In genomic region chr19:4046866-4047254, GRCm38 (mm10) we compare ENCODE assay signal across 13 mouse cellular contexts. TPM values are rescaled to one million over a fixed set of nuclear protein-coding genes. Genes with fewer than 3 reads are reported as not detected.
DNase-seq lines count a peak whose midpoint lies in the region; ATAC-seq and TF ChIP-seq lines count a peak whose summit lies in the region.
"Had no signal": no experiment of that assay in that cellular context is flagged by ENCODE, and none has a peak within 500 bp of the region (broad histone marks: within the 10 kb centered on the region; RNA-seq: fewer than 3 reads in every experiment).

No protein-coding gene starts in this region.

- H3K9me3 ChIP-seq in lung, embryonic 14.5 days (ENCODE audit: low read depth, low read length), result no peaks in the 10 kb centered on the region
- no peaks in the 10 kb centered on the region for H3K9me3 ChIP-seq in intestine, embryonic 15.5 days
- H3K9me3 ChIP-seq: limb, embryonic 15.5 days; midbrain, embryonic 13.5 days had no signal

- no peaks in the 10 kb centered on the region for H3K27me3 ChIP-seq in lung, embryonic 14.5 days (ENCODE audit: insufficient read depth, low read length)
- H3K27me3 ChIP-seq in intestine, embryonic 15.5 days (replicated peaks), result no peaks in the 10 kb centered on the region
- H3K27me3 ChIP-seq: limb, embryonic 15.5 days; midbrain, embryonic 13.5 days had no signal

- 71% methylated on average over 8 of the region's 8 CpGs for WGBS in lung, embryonic 14.5 days
- WGBS in intestine, embryonic 15.5 days, result 58% methylated on average over 8 of the region's 8 CpGs

- intact Hi-C loops in left cerebral cortex, postnatal 36 days (cut with DNase I), result loop anchor here (5.0 kb wide), 1 partner anchor 50 kb away; the partner anchor contains the start of genes Cdk2ap2 and Pitpnm1

- no peaks in the 10 kb centered on the region for H3K36me3 ChIP-seq in lung, embryonic 14.5 days (ENCODE audit: insufficient read depth)
- no peaks in the 10 kb centered on the region for H3K36me3 ChIP-seq in intestine, embryonic 15.5 days
- H3K36me3 ChIP-seq: limb, embryonic 15.5 days; midbrain, embryonic 13.5 days had no signal

- no peak overlapping the region for H3K9ac ChIP-seq in lung, embryonic 14.5 days
- H3K9ac ChIP-seq in intestine, embryonic 15.5 days, result no peak overlapping the region
- H3K9ac ChIP-seq: limb, embryonic 15.5 days; midbrain, embryonic 13.5 days had no signal

- no peak for DNase-seq in lung, embryonic 14.5 days
- DNase-seq in lung, postnatal 4 days, result no peak
- peak; percentile 97 for DNase-seq in R1 (ENCODE audit: low read depth, low spot score)
- DNase-seq in left cerebral cortex, postnatal 36 days (ENCODE audit: low spot score in 2 of 2), result no peak
- DNase-seq in kidney, adult 11 months, result no peak
- DNase-seq in adrenal gland, postnatal 36 days, result no peak
- DNase-seq: cerebellum, adult 11-12 months had no signal

- peaks cover 7% of the 10 kb centered on the region; the same call in 1 of the 2 replicates for H3K4me1 ChIP-seq in lung, embryonic 14.5 days (ENCODE audit: insufficient read depth)
- H3K4me1 ChIP-seq in intestine, embryonic 15.5 days (replicated peaks), result peaks cover 8% of the 10 kb centered on the region
- H3K4me1 ChIP-seq: midbrain, embryonic 13.5 days had no signal

- 0 out of 2 replicates have a peak overlapping the region, but pooled peaks have one; percentile 3 for H3K27ac ChIP-seq in lung, embryonic 14.5 days (ENCODE audit: low read depth)
- peak overlapping the region; percentile 88 for H3K27ac ChIP-seq in intestine, embryonic 15.5 days
- H3K27ac ChIP-seq: midbrain, embryonic 13.5 days had no signal

- H3K4me2 ChIP-seq in lung, embryonic 14.5 days, result no peak overlapping the region
- peak overlapping the region; percentile 46; the same call in 1 of the 2 replicates for H3K4me2 ChIP-seq in intestine, embryonic 15.5 days (replicated peaks)
- H3K4me2 ChIP-seq: midbrain, embryonic 13.5 days had no signal

- ATAC-seq in lung, embryonic 14.5 days (ENCODE audit: insufficient read depth), result no peak
- peak; percentile 82 for ATAC-seq in intestine, embryonic 15.5 days
- peak; percentile 62; the same call in 1 of the 2 replicates for ATAC-seq in megakaryocyte-erythroid progenitor cell, adult 5-6 weeks (replicated peaks; ENCODE audit: low FRiP score, low TSS enrichment, poor library complexity, severe bottlenecking)
- ATAC-seq: CD4-positive, CD25-positive, alpha-beta regulatory T cell, adult 4 months; midbrain, embryonic 13.5 days had no signal

- no peak overlapping the region for H3K4me3 ChIP-seq in lung, embryonic 14.5 days (ENCODE audit: low read depth, low read length)
- H3K4me3 ChIP-seq in intestine, embryonic 15.5 days (replicated peaks), result no peak overlapping the region
- H3K4me3 ChIP-seq: midbrain, embryonic 13.5 days had no signal

- TF ChIP-seq CTCF in lung, embryonic 14.5 days (IDR thresholded peaks at IDR 0.05; ENCODE audit: low read depth), result no peak

RNA-seq across cellular contexts. Expression of gene Gstp2, which starts 1.0 kb away (rescaled TPM):
- polyA plus RNA-seq in lung, embryonic 14.5 days (2014; fragmentation: Nextera tagmentation; extraction: Ambion mirVana), result 2.9 and 3.4 TPM in 2 replicates
- polyA plus RNA-seq in intestine, embryonic 15.5 days (2015; fragmentation: Nextera tagmentation; extraction: Ambion mirVana), result 24.3 and 35.8 TPM in 2 replicates
- not detected in 2 replicates for total RNA-seq in megakaryocyte-erythroid progenitor cell, adult 5-6 weeks (2014; fragmentation: Nextera tagmentation)
- not detected in 2 replicates for total RNA-seq in megakaryocyte-erythroid progenitor cell, adult 5-6 weeks (2017)
- 10 to 100 TPM; 33.9 to 45.2 TPM for total RNA-seq in left cerebral cortex, postnatal 36 days (2021)
- total RNA-seq in adrenal gland, postnatal 36 days (2021), result 10 to 100 TPM; 56.1 to 59.7 TPM

RNA-seq across cellular contexts. Expression of gene Gstp1, which starts 9.1 kb away (rescaled TPM):
- 424 and 468 TPM in 2 replicates for polyA plus RNA-seq in lung, embryonic 14.5 days (2014; fragmentation: Nextera tagmentation; extraction: Ambion mirVana)
- 973 and 1,014 TPM in 2 replicates for polyA plus RNA-seq in intestine, embryonic 15.5 days (2015; fragmentation: Nextera tagmentation; extraction: Ambion mirVana)
- total RNA-seq in megakaryocyte-erythroid progenitor cell, adult 5-6 weeks (2014; fragmentation: Nextera tagmentation), result 623 and 805 TPM in 2 replicates
- 123 and 220 TPM in 2 replicates for total RNA-seq in megakaryocyte-erythroid progenitor cell, adult 5-6 weeks (2017)
- total RNA-seq in left cerebral cortex, postnatal 36 days (2021), result 100 to 1,000 TPM; 301 to 332 TPM
- 100 to 1,000 TPM; 354 to 397 TPM for total RNA-seq in adrenal gland, postnatal 36 days (2021)

RNA-seq across cellular contexts. Expression of gene Gstp3, which starts 12.5 kb away (rescaled TPM):
- not detected in 2 replicates for polyA plus RNA-seq in lung, embryonic 14.5 days (2014; fragmentation: Nextera tagmentation; extraction: Ambion mirVana)
- polyA plus RNA-seq in intestine, embryonic 15.5 days (2015; fragmentation: Nextera tagmentation; extraction: Ambion mirVana), result 6.9 and 9.2 TPM in 2 replicates
- 28.5 and 40.7 TPM in 2 replicates for total RNA-seq in megakaryocyte-erythroid progenitor cell, adult 5-6 weeks (2014; fragmentation: Nextera tagmentation)
- 16.4 and 37.6 TPM in 2 replicates for total RNA-seq in megakaryocyte-erythroid progenitor cell, adult 5-6 weeks (2017)
- total RNA-seq in left cerebral cortex, postnatal 36 days (2021), result not detected
- under 1 TPM; 0.63 to 0.99 TPM for total RNA-seq in adrenal gland, postnatal 36 days (2021)
- polyA plus RNA-seq: heart, postnatal 0 days; midbrain, embryonic 13.5 days had no signal

RNA-seq across cellular contexts. Expression of gene Ndufv1, which starts 34.3 kb away (rescaled TPM):
- 193 and 198 TPM in 2 replicates for polyA plus RNA-seq in lung, embryonic 14.5 days (2014; fragmentation: Nextera tagmentation; extraction: Ambion mirVana)
- 241 and 274 TPM in 2 replicates for polyA plus RNA-seq in intestine, embryonic 15.5 days (2015; fragmentation: Nextera tagmentation; extraction: Ambion mirVana)
- total RNA-seq in megakaryocyte-erythroid progenitor cell, adult 5-6 weeks (2014; fragmentation: Nextera tagmentation), result 210 and 232 TPM in 2 replicates
- 285 and 306 TPM in 2 replicates for total RNA-seq in megakaryocyte-erythroid progenitor cell, adult 5-6 weeks (2017)
- 100 to 1,000 TPM; 226 to 259 TPM for total RNA-seq in left cerebral cortex, postnatal 36 days (2021)
- 100 to 1,000 TPM; 355 to 381 TPM for total RNA-seq in adrenal gland, postnatal 36 days (2021)

RNA-seq across cellular contexts. Expression of gene Cabp2, which starts 34.5 kb away (rescaled TPM):
- polyA plus RNA-seq in lung, embryonic 14.5 days (2014; fragmentation: Nextera tagmentation; extraction: Ambion mirVana), result not detected in 2 replicates
- 1.7 and 2.8 TPM in 2 replicates for polyA plus RNA-seq in intestine, embryonic 15.5 days (2015; fragmentation: Nextera tagmentation; extraction: Ambion mirVana)
- total RNA-seq in megakaryocyte-erythroid progenitor cell, adult 5-6 weeks (2014; fragmentation: Nextera tagmentation), result not detected in 2 replicates
- not detected in 2 replicates for total RNA-seq in megakaryocyte-erythroid progenitor cell, adult 5-6 weeks (2017)
- total RNA-seq in left cerebral cortex, postnatal 36 days (2021), result not detected
- total RNA-seq in adrenal gland, postnatal 36 days (2021), result not detected
- polyA plus RNA-seq: CD4-positive, CD25-positive, alpha-beta regulatory T cell, adult 4 months; heart, postnatal 0 days; limb, embryonic 15.5 days; midbrain, embryonic 13.5 days had no signal

Comparison
In these comparisons a context has a peak if more than half of its experiments do, and no peak if none do; other contexts are left out.
1. RNA of gene Gstp2, which starts 1.0 kb away (total RNA-seq): 56.1 to 59.7 TPM in adrenal gland, postnatal 36 days and 33.9 to 45.2 TPM in left cerebral cortex, postnatal 36 days; not detected in megakaryocyte-erythroid progenitor cell, adult 5-6 weeks; every median in the first group is over 10 times any median in the second.
2. RNA of gene Gstp3, which starts 12.5 kb away (total RNA-seq): 16.4 to 40.7 TPM in megakaryocyte-erythroid progenitor cell, adult 5-6 weeks; 0.63 to 0.99 TPM in adrenal gland, postnatal 36 days and not detected in left cerebral cortex, postnatal 36 days; every median in the first group is over 4 times any median in the second.